Mouse (Mus musculus) heart, adult 2 months (tissue): ENCODE data around the gene Senp5.

Source experiments
- CTCF ChIP-seq: fragments of 200-600 bp; IDR thresholded peaks from 2 replicates; pipeline ENCODE4 v1.8.1; 2022; ENCODE audit warnings: antibody characterized with exemption, mild to moderate bottlenecking, moderate library complexity
- EP300 ChIP-seq: fragments of 200-500 bp; IDR thresholded peaks from 2 replicates; pipeline ENCODE4 v1.6.1; 2011; ENCODE audit warnings: low read depth, low read length, control low read depth; ENCODE audit not compliant: insufficient read depth
- POLR2A ChIP-seq: fragments of 200-500 bp; IDR thresholded peaks from 2 replicates; pipeline ENCODE4 v1.6.1; 2011; ENCODE audit warnings: mild to moderate bottlenecking, low read depth, low read length, control low read depth; ENCODE audit not compliant: insufficient read depth

DNA sequence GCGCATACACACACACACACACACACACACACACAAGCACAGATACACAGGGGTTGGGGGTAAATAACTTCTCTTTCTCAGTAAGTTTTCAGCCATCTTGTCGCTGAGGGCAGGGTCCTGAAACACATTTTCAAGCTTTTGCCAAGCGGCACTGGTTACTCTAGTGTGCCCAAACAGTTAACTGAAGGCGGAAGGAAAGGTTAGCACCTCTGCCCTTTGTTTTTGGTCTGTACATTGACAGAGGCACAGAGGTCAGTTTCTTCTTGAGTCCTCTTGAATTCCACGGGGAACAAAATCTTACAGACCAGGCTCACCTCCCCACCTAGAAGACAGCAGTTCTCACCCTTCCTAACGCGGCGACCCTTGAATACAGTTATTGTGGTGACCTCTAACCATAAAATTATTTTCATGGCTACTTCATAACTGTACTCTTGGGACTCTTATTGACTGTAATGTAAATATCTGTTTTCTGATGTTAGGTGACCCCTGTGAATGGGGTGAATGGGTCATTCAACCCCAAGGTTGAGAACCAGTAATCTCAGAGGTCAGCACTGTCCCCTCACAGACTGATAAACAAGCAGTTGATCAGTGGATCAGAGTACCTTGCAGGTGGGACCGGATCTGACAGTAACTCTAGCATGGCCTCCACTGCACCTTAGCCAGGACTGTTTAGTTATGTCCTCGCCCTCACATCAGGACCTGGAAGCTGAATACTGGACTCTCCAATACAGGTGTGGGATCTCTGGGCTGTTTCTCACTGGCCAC, 5.6 kb upstream of the Senp5 start:
- TF ChIP-seq CTCF = no peak
- no peak for TF ChIP-seq POLR2A
- TF ChIP-seq EP300 = no peak
